Mouse (Mus musculus): ENCODE measurements around the gene Bmpr2.

GRCm38 (mm10) chr1:59883349-59884134 is 120.3 kb downstream of the Bmpr2 start:
- TF ChIP-seq CTCF (IDR thresholded peaks at IDR 0.05), result peak; percentile 95
- TF ChIP-seq EP300 (IDR thresholded peaks at IDR 0.05), result no peak
